8 mouse cellular contexts compared by ENCODE assay signal in genomic region chr14:122981831-122982485, GRCm38 (mm10). TPM values are rescaled to one million over a fixed set of nuclear protein-coding genes. Genes with fewer than 3 reads are reported as not detected.
DNase-seq lines count a peak whose midpoint lies in the region; ATAC-seq and TF ChIP-seq lines count a peak whose summit lies in the region.

No protein-coding gene starts in this region.

- peak overlapping the region; percentile 88 for H3K9ac ChIP-seq in heart, embryonic 13.5 days
- peak overlapping the region; percentile 87 for H3K9ac ChIP-seq in hindbrain, embryonic 12.5 days
- peak overlapping the region; percentile 86 for H3K9ac ChIP-seq in midbrain, embryonic 15.5 days

- H3K4me1 ChIP-seq in heart, embryonic 13.5 days, result peaks cover 23% of the 10 kb centered on the region
- H3K4me1 ChIP-seq in bone marrow, adult 2 months (ENCODE audit: control insufficient read depth, insufficient read depth, low read length), result no peaks in the 10 kb centered on the region; the same call in 1 of the 2 replicates
- peaks cover 21% of the 10 kb centered on the region for H3K4me1 ChIP-seq in hindbrain, embryonic 12.5 days
- peaks cover 27% of the 10 kb centered on the region for H3K4me1 ChIP-seq in midbrain, embryonic 15.5 days

- no peak for TF ChIP-seq CTCF in bone marrow, adult 2 months (IDR thresholded peaks at IDR 0.05; ENCODE audit: control insufficient read depth, insufficient read depth, low read length)

- peak overlapping the region; percentile 97 for H3K4me2 ChIP-seq in heart, embryonic 13.5 days
- peak overlapping the region; percentile 75 for H3K4me2 ChIP-seq in hindbrain, embryonic 12.5 days (replicated peaks)
- H3K4me2 ChIP-seq in midbrain, embryonic 15.5 days, result peak overlapping the region; percentile 82

- peaks cover 5% of the 10 kb centered on the region; the same call in 1 of the 2 replicates for H3K36me3 ChIP-seq in heart, embryonic 13.5 days
- H3K36me3 ChIP-seq in hindbrain, embryonic 12.5 days, result no peaks in the 10 kb centered on the region
- no peaks in the 10 kb centered on the region for H3K36me3 ChIP-seq in midbrain, embryonic 15.5 days (replicated peaks)

- H3K9me3 ChIP-seq in heart, embryonic 13.5 days, result no peaks in the 10 kb centered on the region
- no peaks in the 10 kb centered on the region for H3K9me3 ChIP-seq in hindbrain, embryonic 12.5 days (replicated peaks)
- no peaks in the 10 kb centered on the region for H3K9me3 ChIP-seq in midbrain, embryonic 15.5 days

- intact Hi-C loops in heart, postnatal 36 days (cut with DNase I), result loop anchor here (10.0 kb wide), 1 partner anchor 507 kb away; the partner anchor contains the start of gene Zic2

- DNase-seq in heart, postnatal 36 days, result no peak
- no peak for DNase-seq in spleen, postnatal 10 days (ENCODE audit: low spot score in 2 of 2)
- DNase-seq in adrenal gland, postnatal 25 days, result no peak
- DNase-seq in lung, postnatal 10 days, result no peak

- ATAC-seq in heart, embryonic 13.5 days (ENCODE audit: extremely low read depth, insufficient number of reproducible peaks, low FRiP score, low TSS enrichment), result no peak
- no peak for ATAC-seq in hindbrain, embryonic 12.5 days (ENCODE audit: low FRiP score)
- no peak for ATAC-seq in midbrain, embryonic 15.5 days (replicated peaks)

- no peak for TF ChIP-seq POLR2A in bone marrow, adult 2 months (IDR thresholded peaks at IDR 0.05; ENCODE audit: borderline replicate concordance, control insufficient read depth, low read depth, low read length)

- no peak overlapping the region for H3K27ac ChIP-seq in heart, embryonic 13.5 days (replicated peaks)
- no peak overlapping the region for H3K27ac ChIP-seq in bone marrow, adult 2 months (ENCODE audit: control insufficient read depth, insufficient read depth, low read depth, low read length, poor library complexity)
- no peak overlapping the region for H3K27ac ChIP-seq in hindbrain, embryonic 12.5 days
- peak overlapping the region; percentile 92 for H3K27ac ChIP-seq in midbrain, embryonic 15.5 days

- 51% methylated on average over 8 of the region's 8 CpGs for WGBS in heart, embryonic 13.5 days
- 64% methylated on average over 8 of the region's 8 CpGs for WGBS in bone marrow, adult 2 months
- 32% methylated on average over 8 of the region's 8 CpGs for WGBS in hindbrain, embryonic 12.5 days
- 22% methylated on average over 8 of the region's 8 CpGs for WGBS in midbrain, embryonic 15.5 days

- H3K27me3 ChIP-seq in heart, embryonic 13.5 days (replicated peaks), result peaks cover 5% of the 10 kb centered on the region; the same call in 1 of the 2 replicates
- no peaks in the 10 kb centered on the region for H3K27me3 ChIP-seq in hindbrain, embryonic 12.5 days
- H3K27me3 ChIP-seq in midbrain, embryonic 15.5 days (replicated peaks), result no peaks in the 10 kb centered on the region

- H3K4me3 ChIP-seq in heart, embryonic 13.5 days, result peak overlapping the region; percentile 80
- H3K4me3 ChIP-seq in bone marrow, adult 2 months (replicated peaks; ENCODE audit: control insufficient read depth, low read depth, low read length), result peak overlapping the region; percentile 83
- peak overlapping the region; percentile 86 for H3K4me3 ChIP-seq in hindbrain, embryonic 12.5 days
- peak overlapping the region; percentile 88 for H3K4me3 ChIP-seq in midbrain, embryonic 15.5 days

RNA-seq across cellular contexts. Expression of gene Tmtc4, which starts 1.9 kb away (rescaled TPM):
- 14.9 and 16.5 TPM in 2 replicates for polyA plus RNA-seq in heart, embryonic 13.5 days (2015; fragmentation: Nextera tagmentation; extraction: Ambion mirVana)
- total RNA-seq in heart, postnatal 36 days (2021), result 10 to 100 TPM; 11.2 to 13.0 TPM
- polyA plus RNA-seq in bone marrow, adult 2 months (2011; ENCODE audit: insufficient read depth, insufficient read length, low replicate concordance, missing spikeins), result 3.4 TPM in 1 of 2 replicates, not detected in the other
- polyA plus RNA-seq in hindbrain, embryonic 12.5 days (2016; fragmentation: Nextera tagmentation; extraction: Ambion mirVana), result 49.4 and 51.3 TPM in 2 replicates
- 45.8 and 50.4 TPM in 2 replicates for polyA plus RNA-seq in midbrain, embryonic 15.5 days (2015; fragmentation: Nextera tagmentation; extraction: Ambion mirVana)
- 22.3 and 22.6 TPM in 2 replicates for total RNA-seq in adrenal gland, postnatal 25 days (2021)
